Mouse (Mus musculus) gastrocnemius, postnatal 36 days (tissue): ENCODE results near the gene Slc7a7. TPM values are rescaled to one million over a fixed set of nuclear protein-coding genes. Genes with fewer than 3 reads are reported as not detected.

ENCODE experiments used
- DNase-seq, 2 experiments: peaks; one replicate each; pipeline ENCODE4 v3.0.0; 2022
- intact Hi-C: fragments of 180-260 bp; cut with DNase I; formaldehyde crosslinking; loops from one replicate; pipeline ENCODE4 v1.15.1; 2025
- total RNA-seq, 2 experiments: library from RNA; stranded (reverse); gene quantifications; 2 replicates each; pipeline ENCODE4 v1.2.3; 2021

The Slc7a7 gene
- total RNA-seq, 2 experiments from 2014 or later, result 0.97 to 1.5 TPM

DNA sequence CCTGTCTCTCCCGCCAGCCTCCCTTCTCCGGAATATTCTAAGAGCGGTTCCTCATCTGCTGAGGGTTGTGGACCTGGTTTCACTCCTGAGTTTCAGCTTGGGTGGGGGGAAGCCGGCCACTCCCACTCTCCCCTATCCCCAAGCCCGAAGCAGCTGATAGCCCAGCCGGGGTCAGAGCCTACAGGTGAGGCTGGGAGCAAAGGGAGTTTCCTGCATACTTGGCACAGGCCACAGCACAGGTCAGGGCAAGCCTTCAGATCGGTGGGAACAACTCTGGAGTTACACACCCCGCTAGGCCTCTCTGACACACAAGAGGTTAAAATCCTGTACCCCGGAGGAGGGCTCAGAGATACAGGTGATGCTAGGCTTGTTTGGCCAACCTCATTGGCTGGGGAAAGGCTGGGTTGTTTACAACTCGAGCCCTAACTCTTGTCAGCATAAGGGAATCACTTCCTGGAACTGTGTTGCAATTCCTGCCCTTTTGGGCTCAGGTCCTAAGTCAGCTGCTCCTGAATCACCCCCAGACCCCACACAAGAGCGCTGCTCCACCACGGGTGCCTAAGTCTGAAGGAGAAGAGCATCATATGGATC is 16.5 kb upstream of the Slc7a7 start:
- DNase-seq, result no peak
- intact Hi-C loops, result no loop called here

- DNase-seq, result no peak
- intact Hi-C loops, result no loop called here
Measured at GRCm38 (mm10) chr14:54432837-54433830, 15.6 kb upstream of the Slc7a7 start.

- no peak for DNase-seq
- intact Hi-C loops, result no loop called here
Measured at GRCm38 (mm10) chr14:54432078-54432836, 14.7 kb upstream of the Slc7a7 start.

- intact Hi-C loops, result no loop called here
- DNase-seq, result peak; percentile 49 to 71
Measured at GRCm38 (mm10) chr14:54431334-54432077, 13.9 kb upstream of the Slc7a7 start, which contains the start of gene Mmp14. Gene Mmp14, plus strand, starts transcription at chr14:54431612.

- intact Hi-C loops, result no loop called here
- no peak for DNase-seq
Measured at GRCm38 (mm10) chr14:54430406-54431145, 13.0 kb upstream of the Slc7a7 start.

- DNase-seq, result no peak
- intact Hi-C loops, result no loop called here
Measured at GRCm38 (mm10) chr14:54429332-54430093, 11.9 kb upstream of the Slc7a7 start.

- intact Hi-C loops, result no loop called here
- DNase-seq, result no peak
Measured at GRCm38 (mm10) chr14:54428421-54428820, 10.8 kb upstream of the Slc7a7 start.

- intact Hi-C loops, result no loop called here
- DNase-seq, result no peak
Measured at GRCm38 (mm10) chr14:54427696-54428095, 10.1 kb upstream of the Slc7a7 start.

- intact Hi-C loops, result no loop called here
Measured at GRCm38 (mm10) chr14:54426689-54427398, 9.3 kb upstream of the Slc7a7 start, which contains the start of gene Mrpl52. Gene Mrpl52, plus strand, starts transcription at chr14:54426909.

DNA sequence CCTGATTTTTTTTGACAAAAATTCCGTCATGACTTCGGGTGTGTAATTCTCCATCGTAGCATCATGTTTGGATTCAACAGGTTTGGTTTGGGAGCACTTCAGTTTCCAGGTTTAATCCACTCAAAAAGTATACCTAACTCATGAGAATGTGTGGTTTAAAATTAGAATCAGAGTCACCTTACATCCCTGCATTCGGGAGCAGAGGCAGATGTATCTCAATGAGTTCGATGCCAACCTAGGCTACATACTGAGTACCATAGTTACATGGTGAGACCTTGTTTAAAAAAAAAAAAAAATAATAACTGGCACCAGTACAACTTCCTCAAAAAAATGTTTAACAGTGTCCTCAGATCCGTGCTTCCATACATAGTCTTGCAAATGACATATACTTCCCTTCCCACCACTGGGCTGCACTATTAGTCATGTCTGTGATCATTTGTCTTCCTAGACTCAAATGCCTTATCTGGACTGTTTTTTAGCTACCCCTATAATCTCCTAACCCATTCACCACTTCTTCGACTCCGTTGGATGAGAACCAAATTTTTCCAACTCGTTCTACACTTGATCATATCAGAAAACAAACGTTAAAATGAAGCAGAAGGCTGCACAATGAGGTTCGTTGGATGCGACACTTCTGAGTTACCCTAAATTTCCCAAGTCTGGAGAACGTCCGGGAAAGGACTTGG is 8.6 kb upstream of the Slc7a7 start:
- DNase-seq, result no peak
- intact Hi-C loops, result no loop called here

More at GRCm38 (mm10) chr14:54426689-54427398, 9.3 kb upstream of the Slc7a7 start, which contains the start of gene Mrpl52:
- DNase-seq, result peak; percentile 85 to 87

- intact Hi-C loops, result no loop called here
- no peak for DNase-seq
Measured at GRCm38 (mm10) chr14:54425540-54425939, 8.0 kb upstream of the Slc7a7 start.

- intact Hi-C loops, result no loop called here
- DNase-seq, result no peak
Measured at GRCm38 (mm10) chr14:54424634-54425033, 7.1 kb upstream of the Slc7a7 start.

GRCm38 (mm10) chr14:54423406-54423805 is 5.8 kb upstream of the Slc7a7 start:
- no peak for DNase-seq

GRCm38 (mm10) chr14:54421014-54421413 is 3.4 kb upstream of the Slc7a7 start:
- intact Hi-C loops, result no loop called here

More at GRCm38 (mm10) chr14:54423406-54423805, 5.8 kb upstream of the Slc7a7 start:
- intact Hi-C loops, result no loop called here

DNA sequence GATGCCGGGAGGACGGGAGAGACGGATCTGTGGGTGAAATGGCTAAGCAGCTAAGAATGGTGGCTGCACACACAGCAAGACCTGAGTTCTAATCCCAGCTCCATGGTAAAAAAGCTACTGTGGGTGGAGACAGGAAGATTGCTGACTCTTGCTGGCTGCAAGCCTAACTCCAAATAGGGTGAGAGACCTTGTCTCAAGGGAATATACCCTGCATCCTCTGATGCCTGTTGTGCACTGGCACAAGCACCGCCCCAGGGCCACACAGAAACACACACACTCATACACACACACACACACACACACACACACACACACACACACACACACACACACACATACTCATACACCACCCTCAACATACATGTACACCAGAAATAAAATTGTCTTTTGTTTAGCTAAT is 750 bp downstream of the Slc7a7 start:
- intact Hi-C loops, result loop anchor here (5.0 kb wide), 1 partner anchor 40 kb away; no protein-coding TSS in a partner anchor
- no peak for DNase-seq

More at GRCm38 (mm10) chr14:54421014-54421413, 3.4 kb upstream of the Slc7a7 start:
- no peak for DNase-seq

- intact Hi-C loops, result loop anchor here (5.0 kb wide), 1 partner anchor 39 kb away; no protein-coding TSS in a partner anchor
- no peak for DNase-seq
Measured at GRCm38 (mm10) chr14:54416229-54416775, 1.3 kb downstream of the Slc7a7 start.
